Mouse (Mus musculus) liver, embryonic 13.5 days (tissue): ENCODE data around the gene Atpif1. TPM values are rescaled to one million over a fixed set of nuclear protein-coding genes. Genes with fewer than 3 reads are reported as not detected.

Source experiments
- ATAC-seq: fragments of 200-750 bp; cut with Nextera tagmentation; 2 replicates; pipeline ENCODE4 v1.8.0; 2017; ENCODE audit warnings: low read depth, mild to moderate bottlenecking, moderate number of reproducible peaks, moderate library complexity
- DNase-seq: peaks from one replicate; pipeline ENCODE4 v3.0.0; 2022
- H3K27ac ChIP-seq: fragments of 300-500 bp; sonication (generic); 2 replicates; pipeline ENCODE4 v1.5.1; 2015; ENCODE audit warnings: moderate library complexity, mild to moderate bottlenecking, inconsistent platforms
- H3K27me3 ChIP-seq: fragments of 300-500 bp; sonication (generic); 2 replicates; pipeline ENCODE4 v1.6.1; 2015; ENCODE audit warnings: mild to moderate bottlenecking, inconsistent platforms
- H3K36me3 ChIP-seq: fragments of 300-500 bp; sonication (generic); 2 replicates; pipeline ENCODE4 v1.6.1; 2015; ENCODE audit warnings: mild to moderate bottlenecking, inconsistent platforms
- H3K4me1 ChIP-seq: fragments of 300-500 bp; sonication (generic); replicated peaks from 2 replicates; pipeline ENCODE4 v1.6.1; 2015; ENCODE audit warnings: inconsistent platforms
- H3K4me2 ChIP-seq: fragments of 300-500 bp; sonication (generic); 2 replicates; pipeline ENCODE4 v1.6.1; 2015; ENCODE audit warnings: inconsistent platforms, mild to moderate bottlenecking, moderate library complexity
- H3K4me3 ChIP-seq: fragments of 300-500 bp; sonication (generic); replicated peaks from 2 replicates; pipeline ENCODE4 v1.5.1; 2015; ENCODE audit warnings: mild to moderate bottlenecking, inconsistent platforms
- H3K9ac ChIP-seq: fragments of 300-500 bp; sonication (generic); 2 replicates; pipeline ENCODE4 v1.6.1; 2015; ENCODE audit warnings: mild to moderate bottlenecking, inconsistent platforms
- H3K9me3 ChIP-seq: fragments of 300-500 bp; sonication (generic); replicated peaks from 2 replicates; pipeline ENCODE4 v1.6.1; 2016; ENCODE audit warnings: inconsistent platforms
- WGBS: fragments of 180-500 bp; shearing (Covaris S2); methylation state at CpG from one replicate; pipeline ENCODE4 v1.1.7; 2015; ENCODE audit not compliant: insufficient replicate concordance; 5-methylcytosine and 5-hydroxymethylcytosine counted together
- polyA plus RNA-seq: library from polyadenylated mRNA; unstranded; fragments of >200 nt; fragmentation: Nextera tagmentation; extraction: Ambion mirVana; gene quantifications from 2 replicates; pipeline ENCODE4 v1.2.1, GENCODE M21; 2015

Atpif1 gene
- polyA plus RNA-seq, 1 experiment from 2014 or later: 1,572 TPM

DNA sequence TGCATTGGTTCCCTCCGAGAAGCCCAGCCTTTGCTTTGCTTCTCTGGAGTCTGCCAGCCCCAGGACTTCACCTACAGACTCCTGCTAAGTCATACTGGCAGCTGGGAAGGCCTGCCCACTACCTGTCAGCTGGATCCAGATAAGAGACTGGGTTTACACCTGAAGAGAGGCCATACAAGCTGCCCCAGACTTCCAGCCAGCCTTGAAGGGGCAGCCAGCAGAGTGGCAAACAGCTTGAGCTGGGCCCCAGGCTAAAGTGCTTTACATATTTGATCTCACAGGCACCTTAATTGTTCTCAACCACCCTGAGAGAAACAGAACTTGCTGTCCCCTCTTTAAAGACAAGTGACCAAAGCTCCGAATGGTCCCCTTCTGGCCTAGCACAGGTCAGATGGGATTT, 26.2 kb downstream of the Atpif1 start:
- DNase-seq (no peak), ATAC-seq (no peak)
- H3K4me2 ChIP-seq: peak overlapping the region; percentile 93
- peak overlapping the region; percentile 62 for H3K27ac ChIP-seq
- peak overlapping the region; percentile 31; the same call in 1 of the 2 replicates for H3K9ac ChIP-seq
- no peaks in the 10 kb centered on the region for H3K27me3 ChIP-seq
- H3K4me1 ChIP-seq: peaks cover 92% of the 10 kb centered on the region
- WGBS: 46% methylated on average over 2 of the region's 2 CpGs
- H3K36me3 ChIP-seq: no peaks in the 10 kb centered on the region
- H3K9me3 ChIP-seq: no peaks in the 10 kb centered on the region
- H3K4me3 ChIP-seq: peak overlapping the region; percentile 4; the same call in 1 of the 2 replicates

DNA sequence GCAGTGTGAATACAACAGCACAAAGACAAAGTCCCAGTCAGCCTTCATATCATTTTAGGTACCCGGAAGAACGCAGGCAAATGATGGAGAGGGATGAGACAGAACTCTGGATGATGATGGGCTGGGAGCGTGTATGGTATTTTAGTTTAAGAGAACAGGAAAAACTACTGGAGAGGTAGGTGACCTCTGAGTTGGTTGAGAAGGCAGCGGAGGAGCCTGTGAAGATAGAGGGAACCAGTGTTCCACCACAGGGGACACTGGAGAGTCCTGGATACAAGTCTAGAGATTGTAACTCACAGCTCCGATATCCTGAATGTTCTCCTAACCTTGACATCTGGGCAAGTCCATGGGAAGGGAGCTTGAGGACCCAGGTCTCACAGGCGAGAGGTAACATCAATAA, 27.2 kb downstream of the Atpif1 start:
- DNase-seq: no peak
- H3K4me1 ChIP-seq: peaks cover 86% of the 10 kb centered on the region
- ATAC-seq: no peak

DNA sequence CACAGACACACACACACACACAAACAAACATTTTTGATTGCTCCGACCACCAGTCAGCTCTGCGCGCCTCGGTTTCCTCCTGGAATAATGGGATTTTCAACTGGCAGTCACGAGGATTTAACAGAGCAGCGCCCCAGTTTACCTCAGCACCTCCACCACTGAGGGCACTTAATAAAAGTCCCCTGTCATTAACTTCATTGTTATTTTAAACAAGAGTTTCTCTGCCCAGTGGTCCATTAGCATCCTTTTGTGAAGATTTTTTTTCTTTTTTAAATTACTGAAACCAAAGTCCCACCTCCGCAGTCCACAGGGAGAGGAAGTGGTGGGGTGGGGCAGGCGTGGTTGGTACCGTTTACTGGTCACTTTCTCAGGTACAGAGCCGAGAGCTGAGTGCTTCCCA, 27.7 kb downstream of the Atpif1 start:
- Histone ChIP-seq H3K27ac (peak overlapping the region; percentile 67; the same call in 1 of the 2 replicates), H3K4me1 (peaks cover 81% of the 10 kb centered on the region), H3K4me2 (peak overlapping the region; percentile 34; the same call in 1 of the 2 replicates), H3K36me3 (no peaks in the 10 kb centered on the region), H3K27me3 (no peaks in the 10 kb centered on the region), H3K9me3 (no peaks in the 10 kb centered on the region), H3K9ac (0 out of 2 replicates have a peak overlapping the region, but pooled peaks have one; percentile 48), H3K4me3 (no peak overlapping the region)
- 54% methylated on average over 10 of the region's 10 CpGs for WGBS
- ATAC-seq: no peak
- no peak for DNase-seq

More for the DNA sequence above, 27.2 kb downstream of the Atpif1 start:
- Histone ChIP-seq H3K36me3 (no peaks in the 10 kb centered on the region), H3K4me2 (no peak overlapping the region; the same call in 1 of the 2 replicates), H3K9me3 (no peaks in the 10 kb centered on the region), H3K27ac (no peak overlapping the region), H3K9ac (no peak overlapping the region), H3K27me3 (no peaks in the 10 kb centered on the region), H3K4me3 (no peak overlapping the region)
- 74% methylated on average over 6 of the region's 6 CpGs for WGBS

DNA sequence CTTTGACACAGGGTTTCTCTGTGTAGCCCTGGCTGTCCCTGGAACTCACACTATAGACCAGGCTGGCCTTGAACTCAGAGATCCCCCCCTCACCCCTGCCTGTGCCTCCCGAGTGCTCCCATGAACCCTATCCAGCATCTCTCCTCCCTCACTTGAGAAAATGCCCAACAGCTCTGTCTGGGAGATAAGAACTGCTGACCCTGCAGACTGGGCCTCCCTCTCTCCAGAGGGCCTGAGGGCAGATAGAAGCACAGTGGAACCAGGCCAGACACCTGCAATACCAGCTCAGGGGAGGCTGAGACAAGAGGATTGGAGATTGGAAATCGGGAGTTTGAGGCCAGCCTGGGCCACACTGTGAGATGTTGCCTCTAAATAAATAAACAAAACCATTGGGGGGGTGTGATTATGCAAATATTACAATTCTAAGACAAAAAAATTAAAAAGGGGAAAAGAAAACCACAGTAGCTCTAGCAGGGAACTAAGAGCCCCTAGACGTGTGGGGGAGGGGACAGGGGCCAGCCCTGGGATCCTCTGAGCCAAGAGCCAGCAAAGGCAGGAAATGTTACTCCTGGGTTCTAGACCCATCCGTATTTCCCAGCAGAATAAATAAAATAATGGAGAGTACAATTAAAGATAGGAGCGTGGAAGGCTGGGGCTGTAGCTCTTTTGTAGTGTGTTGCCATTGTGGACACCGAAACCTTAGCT, 28.3 kb downstream of the Atpif1 start:
- 35% methylated on average over 6 of the region's 6 CpGs for WGBS
- H3K27me3 ChIP-seq: no peaks in the 10 kb centered on the region
- peak; percentile 50 for DNase-seq
- ATAC-seq: peak; percentile 68
- H3K9ac ChIP-seq: peak overlapping the region; percentile 48
- no peak overlapping the region for H3K4me3 ChIP-seq
- H3K36me3 ChIP-seq: no peaks in the 10 kb centered on the region
- H3K27ac ChIP-seq: peak overlapping the region; percentile 67
- no peaks in the 10 kb centered on the region for H3K9me3 ChIP-seq
- H3K4me2 ChIP-seq: peak overlapping the region; percentile 34
- H3K4me1 ChIP-seq: peaks cover 81% of the 10 kb centered on the region

DNA sequence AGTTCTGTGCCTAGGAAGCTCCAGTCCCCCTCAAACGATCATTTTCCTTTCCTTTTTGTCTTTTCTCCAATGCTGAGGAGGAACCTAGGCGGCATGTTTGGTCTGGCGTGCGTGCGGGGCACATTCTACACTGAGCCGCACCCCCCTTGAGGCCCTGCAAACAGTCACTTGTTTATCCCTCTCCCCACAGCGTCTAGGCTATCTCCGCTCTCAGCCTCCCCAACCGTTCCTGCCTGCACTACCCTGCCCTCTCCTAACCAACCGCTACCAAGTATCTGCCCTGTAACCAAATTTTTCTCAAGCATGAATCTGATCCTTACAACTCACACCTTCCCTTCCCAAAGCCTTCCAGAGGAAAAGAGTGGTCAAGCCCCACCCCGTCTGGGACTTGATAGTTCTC, 30.1 kb downstream of the Atpif1 start:
- H3K27ac ChIP-seq: peak overlapping the region; percentile 73
- no peaks in the 10 kb centered on the region for H3K9me3 ChIP-seq
- peaks cover 13% of the 10 kb centered on the region for H3K36me3 ChIP-seq
- ATAC-seq (peak; percentile 89), DNase-seq (peak; percentile 45)
- peak overlapping the region; percentile 13 for H3K4me2 ChIP-seq
- H3K27me3 ChIP-seq: no peaks in the 10 kb centered on the region
- H3K4me3 ChIP-seq: no peak overlapping the region
- 25% methylated on average over 11 of the region's 11 CpGs for WGBS
- H3K9ac ChIP-seq: peak overlapping the region; percentile 8; the same call in 1 of the 2 replicates
- peaks cover 66% of the 10 kb centered on the region for H3K4me1 ChIP-seq

DNA sequence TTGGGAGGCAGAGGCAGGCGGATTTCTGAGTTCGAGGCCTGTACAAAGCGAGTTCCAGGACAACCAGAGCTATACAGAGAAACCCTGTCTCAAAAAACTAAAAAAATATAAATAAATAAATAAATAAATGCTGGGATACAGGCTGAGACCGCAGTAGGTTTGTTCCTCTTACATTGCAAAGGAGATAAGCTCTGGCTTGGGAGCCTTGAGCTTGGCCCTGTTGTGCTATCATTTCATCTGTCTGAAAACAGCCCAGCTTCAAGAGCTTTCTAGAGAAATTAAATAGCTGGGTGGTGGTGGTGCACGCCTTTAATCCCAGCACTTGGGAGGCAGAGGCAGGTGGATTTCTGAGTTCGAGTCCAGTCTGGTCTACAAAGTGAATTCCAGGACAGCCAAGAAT, 31.8 kb downstream of the Atpif1 start:
- no peak overlapping the region for H3K27ac ChIP-seq
- H3K4me2 ChIP-seq: no peak overlapping the region
- H3K27me3 ChIP-seq: no peaks in the 10 kb centered on the region
- H3K4me1 ChIP-seq: peaks cover 49% of the 10 kb centered on the region
- no peak overlapping the region for H3K9ac ChIP-seq
- peaks cover 30% of the 10 kb centered on the region for H3K36me3 ChIP-seq
- ATAC-seq (no peak), DNase-seq (no peak)
- H3K4me3 ChIP-seq: no peak overlapping the region
- H3K9me3 ChIP-seq: no peaks in the 10 kb centered on the region
- WGBS: 69% methylated on average over 6 of the region's 6 CpGs

DNA sequence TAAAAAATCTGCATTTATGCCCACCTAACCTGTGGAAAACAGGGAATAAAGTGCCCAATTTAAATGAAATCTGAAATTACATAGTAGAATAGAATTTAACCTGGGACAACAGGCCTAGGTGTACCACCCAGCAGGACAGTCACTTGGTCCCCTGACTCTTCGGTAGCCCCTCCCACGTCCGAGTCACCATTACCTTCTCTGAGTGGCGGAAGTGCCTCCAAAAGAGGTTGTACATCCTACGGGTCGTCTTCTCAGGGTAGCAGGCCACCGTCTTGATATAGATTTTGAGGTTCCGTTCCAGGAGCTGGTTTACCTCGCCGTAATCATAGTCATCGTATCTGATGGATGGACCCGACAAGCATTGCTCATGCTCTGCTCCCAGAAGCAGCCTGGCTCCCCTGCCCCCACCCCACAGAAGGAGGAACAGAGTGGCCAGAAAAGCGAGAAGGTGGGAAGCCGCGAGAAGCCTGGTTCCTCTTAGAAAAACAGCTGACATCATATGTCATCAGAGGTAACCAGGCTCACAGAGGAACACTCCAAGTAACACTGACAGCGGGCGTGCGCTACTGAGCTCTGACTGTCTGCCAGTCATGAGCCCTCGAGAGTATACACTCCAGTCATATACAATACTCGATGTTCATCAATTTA, 39.1 kb downstream of the Atpif1 start:
- H3K9me3 ChIP-seq: no peaks in the 10 kb centered on the region
- H3K36me3 ChIP-seq: peaks cover 68% of the 10 kb centered on the region
- DNase-seq (no peak), ATAC-seq (no peak)
- peaks cover 23% of the 10 kb centered on the region for H3K4me1 ChIP-seq
- no peak overlapping the region for H3K4me2 ChIP-seq
- H3K27ac ChIP-seq: no peak overlapping the region; the same call in 1 of the 2 replicates
- no peak overlapping the region for H3K9ac ChIP-seq
- no peaks in the 10 kb centered on the region for H3K27me3 ChIP-seq
- 57% methylated on average over 20 of the region's 20 CpGs for whole genome bisulfite sequencing
- no peak overlapping the region for H3K4me3 ChIP-seq

DNA sequence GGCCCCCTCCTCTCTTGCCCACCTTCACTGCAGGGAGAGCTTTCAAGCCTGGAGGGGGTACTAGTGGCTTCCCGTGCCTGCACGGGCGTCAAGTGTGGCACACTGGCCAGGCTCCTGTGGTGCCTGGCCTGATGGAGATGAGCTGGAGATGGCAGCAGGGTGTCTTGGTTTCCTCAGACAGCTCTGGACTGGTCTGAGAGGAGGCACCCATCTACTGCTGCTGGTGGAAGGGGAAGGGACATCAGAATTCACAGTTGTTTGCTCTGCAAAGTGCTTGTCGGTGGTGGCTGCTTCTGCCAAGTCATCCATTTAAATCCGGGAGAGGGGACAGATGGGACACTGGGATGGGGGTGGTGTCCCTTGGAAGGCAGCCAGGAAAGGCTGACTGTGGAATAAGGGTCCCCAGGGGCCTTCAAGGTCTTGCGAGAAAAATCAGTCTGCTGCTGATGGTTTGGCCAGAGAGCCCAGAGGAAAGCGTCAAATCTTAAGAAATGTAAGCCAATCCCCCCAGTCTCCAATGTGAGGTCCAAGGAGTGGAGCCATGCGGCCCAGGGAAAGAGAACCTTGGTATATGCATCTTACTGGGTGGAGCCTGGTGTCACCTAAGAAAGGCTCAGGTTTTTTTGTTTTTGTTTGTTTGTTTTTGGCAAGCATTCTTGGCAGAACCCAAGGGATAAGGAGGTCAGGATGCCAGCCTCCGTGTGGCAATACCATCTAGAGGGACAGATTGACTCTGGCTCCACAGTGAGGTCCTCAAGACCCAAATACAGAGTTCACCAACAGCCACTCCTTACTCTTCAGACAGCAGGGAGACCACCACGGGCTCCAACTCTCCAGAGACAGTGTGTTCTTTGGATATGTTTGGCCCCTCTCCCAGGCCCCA, 41.0 kb downstream of the Atpif1 start:
- no peaks in the 10 kb centered on the region for H3K9me3 ChIP-seq
- ATAC-seq: peak; percentile 37

DNA sequence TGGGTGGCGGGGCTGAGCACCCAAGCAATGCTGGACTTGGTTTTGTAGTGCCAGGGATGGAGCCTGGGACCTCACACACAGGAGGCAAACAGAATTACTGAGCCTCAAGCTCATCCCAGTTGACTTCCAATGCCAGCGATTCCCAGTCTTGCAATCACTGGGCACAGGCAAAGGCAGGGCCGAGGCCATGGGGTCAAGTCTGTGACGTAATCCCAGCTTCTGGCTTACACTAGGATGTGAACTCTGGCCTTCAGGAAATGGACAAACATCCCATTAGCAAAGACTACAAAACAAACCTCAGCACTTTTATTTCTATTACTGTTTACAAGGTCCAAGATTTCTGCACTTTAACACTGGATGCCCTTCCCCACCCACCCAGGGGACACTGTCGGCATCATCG, 41.7 kb downstream of the Atpif1 start:
- peaks cover 41% of the 10 kb centered on the region for H3K36me3 ChIP-seq
- no peaks in the 10 kb centered on the region for H3K9me3 ChIP-seq
- H3K4me2 ChIP-seq: no peak overlapping the region
- no peaks in the 10 kb centered on the region for H3K27me3 ChIP-seq
- no peak overlapping the region for H3K4me3 ChIP-seq
- H3K4me1 ChIP-seq: peaks cover 23% of the 10 kb centered on the region
- H3K27ac ChIP-seq: peak overlapping the region; percentile 62
- H3K9ac ChIP-seq: no peak overlapping the region
- ATAC-seq (peak; percentile 54), DNase-seq (no peak)
- 75% methylated on average over 6 of the region's 6 CpGs for WGBS

More for the DNA sequence above, 41.0 kb downstream of the Atpif1 start:
- Histone ChIP-seq H3K9ac (no peak overlapping the region), H3K27me3 (no peaks in the 10 kb centered on the region), H3K27ac (peak overlapping the region; percentile 62), H3K36me3 (peaks cover 48% of the 10 kb centered on the region), H3K4me3 (no peak overlapping the region), H3K4me1 (peaks cover 23% of the 10 kb centered on the region), H3K4me2 (no peak overlapping the region)
- DNase-seq: no peak
- WGBS: 75% methylated on average over 10 of the region's 10 CpGs

DNA sequence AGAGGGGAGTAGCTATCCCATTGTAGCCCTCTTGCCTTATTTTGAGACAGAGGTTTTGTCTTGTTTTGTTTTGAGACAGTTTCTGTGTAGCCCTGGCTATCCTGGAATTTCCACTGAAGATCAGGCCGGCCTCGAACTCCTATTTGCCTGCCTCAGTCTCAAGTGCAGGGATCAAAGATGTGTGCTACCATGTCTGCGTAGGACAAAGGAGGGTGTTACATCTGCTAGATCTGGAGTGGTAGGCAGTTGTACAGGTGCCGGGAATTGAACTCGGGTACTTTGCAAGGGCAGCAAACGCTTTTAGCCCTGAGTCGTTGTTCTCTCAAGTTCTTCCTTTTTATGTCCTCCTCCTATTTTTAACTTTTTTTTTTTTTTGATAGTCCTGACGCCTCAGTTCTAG, 42.4 kb downstream of the Atpif1 start:
- ATAC-seq: no peak
- Histone ChIP-seq H3K36me3 (peaks cover 34% of the 10 kb centered on the region), H3K4me2 (no peak overlapping the region), H3K4me1 (peaks cover 23% of the 10 kb centered on the region), H3K4me3 (no peak overlapping the region), H3K27ac (peak overlapping the region; percentile 48; the same call in 1 of the 2 replicates), H3K27me3 (no peaks in the 10 kb centered on the region), H3K9ac (no peak overlapping the region), H3K9me3 (no peaks in the 10 kb centered on the region)
- 76% methylated on average over 8 of the region's 8 CpGs for WGBS
- DNase-seq: no peak
